Mouse (Mus musculus): ENCODE results near the gene Serpini2.

- TF ChIP-seq MAX (IDR thresholded peaks at IDR 0.05): no peak
- no peak for TF ChIP-seq CTCF (IDR thresholded peaks at IDR 0.05; ENCODE audit: control insufficient read depth, insufficient read depth, insufficient read length)
- TF ChIP-seq MYOG (IDR thresholded peaks at IDR 0.05; ENCODE audit: control insufficient read depth, extremely low read depth, insufficient read length): no peak
- TF ChIP-seq USF1 (IDR thresholded peaks at IDR 0.05; ENCODE audit: low read depth): no peak
Observed at GRCm38 (mm10) chr3:75219211-75219610, 50.7 kb downstream of the Serpini2 start.

All from C2C12 (cell line).